In the genomic region with DNA sequence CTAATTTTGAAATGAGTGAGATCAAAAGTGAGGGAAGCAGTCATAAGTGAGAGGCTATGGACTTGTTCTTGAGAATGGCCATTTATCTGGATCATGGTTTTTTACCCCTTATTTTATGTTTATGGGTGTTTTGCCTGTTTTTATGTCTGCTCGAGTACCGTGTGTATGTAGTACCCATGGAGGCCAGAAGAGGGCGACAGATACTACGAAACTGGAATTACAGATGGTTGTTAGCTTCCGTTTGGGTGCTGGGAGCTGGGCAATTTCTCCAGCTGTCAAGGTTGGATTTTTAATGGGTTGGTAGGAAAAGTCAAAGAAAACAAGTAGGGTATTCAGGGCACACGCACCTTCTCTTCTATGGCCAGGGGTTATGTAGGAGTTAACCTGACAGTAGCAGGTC, we compare ENCODE assay signal across 16 mouse cellular contexts. TPM values are rescaled to one million over a fixed set of nuclear protein-coding genes. Genes with fewer than 3 reads are reported as not detected.
A peak's percentile ranks its signal among the peaks of the same experiment; 100 is the strongest.
DNase-seq lines count a peak whose midpoint lies in the region; ATAC-seq and TF ChIP-seq lines count a peak whose summit lies in the region.
"Had no signal": no experiment of that assay in that cellular context is flagged by ENCODE, and none has a peak within 500 bp of the region (broad histone marks: within the 10 kb centered on the region; RNA-seq: fewer than 3 reads in every experiment).

No protein-coding gene starts in this region.

- 85% methylated on average over 6 of the region's 6 CpGs for WGBS in forebrain, postnatal 0 days
- WGBS in forebrain, embryonic 15.5 days: 84% methylated on average over 6 of the region's 6 CpGs
- 74% methylated on average over 6 of the region's 6 CpGs for WGBS in liver, embryonic 14.5 days (ENCODE audit: insufficient replicate concordance)

- no peaks in the 10 kb centered on the region for H3K4me1 ChIP-seq in forebrain, postnatal 0 days (ENCODE audit: insufficient read depth)
- no peaks in the 10 kb centered on the region for H3K4me1 ChIP-seq in forebrain, embryonic 15.5 days
- H3K4me1 ChIP-seq in liver, embryonic 14.5 days (replicated peaks; ENCODE audit: control insufficient read depth in 2 of 2, insufficient read depth in 2 of 2, low read length in 1 of 2): no peaks in the 10 kb centered on the region
- H3K4me1 ChIP-seq: neural tube, embryonic 15.5 days had no signal

- H3K36me3 ChIP-seq in forebrain, postnatal 0 days (ENCODE audit: insufficient read depth): no peaks in the 10 kb centered on the region
- H3K36me3 ChIP-seq in forebrain, embryonic 15.5 days: no peaks in the 10 kb centered on the region
- no peaks in the 10 kb centered on the region for H3K36me3 ChIP-seq in liver, embryonic 14.5 days (replicated peaks; ENCODE audit: control insufficient read depth, insufficient read depth, low read depth)
- H3K36me3 ChIP-seq: neural tube, embryonic 15.5 days had no signal

- H3K9me3 ChIP-seq in forebrain, postnatal 0 days (ENCODE audit: low read length): no peaks in the 10 kb centered on the region
- peaks cover 5% of the 10 kb centered on the region; the same call in 1 of the 2 replicates for H3K9me3 ChIP-seq in forebrain, embryonic 15.5 days
- H3K9me3 ChIP-seq in liver, embryonic 14.5 days (ENCODE audit: control insufficient read depth, low read length): peaks cover 3% of the 10 kb centered on the region
- H3K9me3 ChIP-seq: neural tube, embryonic 15.5 days had no signal

- no peak overlapping the region for H3K27ac ChIP-seq in forebrain, postnatal 0 days (ENCODE audit: low read depth, low read length)
- no peak overlapping the region for H3K27ac ChIP-seq in forebrain, embryonic 15.5 days (replicated peaks)
- no peak overlapping the region for H3K27ac ChIP-seq in liver, embryonic 14.5 days
- H3K27ac ChIP-seq: neural tube, embryonic 15.5 days had no signal

- DNase-seq in forebrain, postnatal 0 days: no peak
- DNase-seq in liver, embryonic 14.5 days (ENCODE audit: low read depth in 3 of 3, low spot score in 3 of 3): no peak
- DNase-seq in liver: no peak
- DNase-seq in 3T3-L1 (ENCODE audit: low read depth, low spot score): peak; percentile 6
- peak; percentile 60 for DNase-seq in R1 (ENCODE audit: low read depth, low spot score)
- DNase-seq in frontal cortex, postnatal 10 days (ENCODE audit: low spot score in 2 of 2): no peak
- no peak for DNase-seq in adrenal gland, adult 2 months
- DNase-seq: adrenal gland, postnatal 14 days; cerebellum, postnatal 25 days; layer of hippocampus, postnatal 36 days; lung, postnatal 4 days; right cerebral cortex, adult 18-20 months had no signal

- no peak overlapping the region for H3K4me3 ChIP-seq in forebrain, postnatal 0 days (ENCODE audit: low read depth, low read length)
- H3K4me3 ChIP-seq in forebrain, embryonic 15.5 days: no peak overlapping the region
- no peak overlapping the region for H3K4me3 ChIP-seq in liver, embryonic 14.5 days (ENCODE audit: insufficient read depth in 1 of 2, low read depth in 2 of 2, low read length in 2 of 2)
- H3K4me3 ChIP-seq: neural tube, embryonic 15.5 days had no signal

- no peaks in the 10 kb centered on the region for H3K27me3 ChIP-seq in forebrain, postnatal 0 days (ENCODE audit: insufficient read depth, low read length)
- H3K27me3 ChIP-seq in forebrain, embryonic 15.5 days: no peaks in the 10 kb centered on the region
- H3K27me3 ChIP-seq in liver, embryonic 14.5 days (ENCODE audit: control insufficient read depth, insufficient read depth, low read length): no peaks in the 10 kb centered on the region
- H3K27me3 ChIP-seq: neural tube, embryonic 15.5 days had no signal

- peak; percentile 23; the same call in 1 of the 2 replicates for TF ChIP-seq CTCF in forebrain, postnatal 0 days (IDR thresholded peaks at IDR 0.05; ENCODE audit: low read depth)
- TF ChIP-seq CTCF in liver, embryonic 14.5 days (IDR thresholded peaks at IDR 0.05; ENCODE audit: low read depth): peak; percentile 66

- H3K9ac ChIP-seq in forebrain, postnatal 0 days: no peak overlapping the region
- no peak overlapping the region for H3K9ac ChIP-seq in forebrain, embryonic 15.5 days (replicated peaks)
- no peak overlapping the region for H3K9ac ChIP-seq in liver, embryonic 14.5 days (replicated peaks)
- H3K9ac ChIP-seq: neural tube, embryonic 15.5 days had no signal

- no peak overlapping the region for H3K4me2 ChIP-seq in forebrain, postnatal 0 days (ENCODE audit: low read depth)
- H3K4me2 ChIP-seq in forebrain, embryonic 15.5 days (replicated peaks): no peak overlapping the region
- no peak overlapping the region for H3K4me2 ChIP-seq in liver, embryonic 14.5 days (ENCODE audit: low read depth)
- H3K4me2 ChIP-seq: neural tube, embryonic 15.5 days had no signal

- ATAC-seq in forebrain, postnatal 0 days: no peak
- ATAC-seq in forebrain, embryonic 15.5 days (replicated peaks): no peak
- no peak for ATAC-seq in liver, embryonic 14.5 days (ENCODE audit: insufficient read depth)
- ATAC-seq: forebrain, embryonic 16.5 days; hindbrain, embryonic 16.5 days had no signal

- TF ChIP-seq EP300 in liver, embryonic 14.5 days (IDR thresholded peaks at IDR 0.05; ENCODE audit: low read depth): no peak

RNA-seq across cellular contexts. Expression of a gene that starts 13.8 kb away (rescaled TPM):
- 49.7 and 52.3 TPM in 2 replicates for total RNA-seq in forebrain, postnatal 0 days (2014; rRNA removed)
- 44.1 and 52.3 TPM in 2 replicates for polyA plus RNA-seq in forebrain, postnatal 0 days (2015; fragmentation: Nextera tagmentation; extraction: Ambion mirVana)
- 39.0 and 45.7 TPM in 2 replicates for polyA plus RNA-seq in forebrain, embryonic 15.5 days (2015; fragmentation: Nextera tagmentation; extraction: Ambion mirVana)
- 7.9 and 16.4 TPM in 2 replicates for polyA plus RNA-seq in liver, embryonic 14.5 days (2012; rRNA removed)
- 15.2 and 17.3 TPM in 2 replicates for polyA plus RNA-seq in liver, embryonic 14.5 days (2014; fragmentation: Nextera tagmentation; extraction: Ambion mirVana)
- 10 to 100 TPM; 29.8 to 30.0 TPM for total RNA-seq in adrenal gland, adult 2 months (2021)
- 16.4 and 16.7 TPM in 2 replicates for polyA plus RNA-seq in adrenal gland, adult 2 months (2012; rRNA removed)

RNA-seq across cellular contexts. Expression of a gene that starts 38.4 kb away (rescaled TPM):
- 1.6 and 2.7 TPM in 2 replicates for total RNA-seq in forebrain, postnatal 0 days (2014; rRNA removed)
- polyA plus RNA-seq in forebrain, postnatal 0 days (2015; fragmentation: Nextera tagmentation; extraction: Ambion mirVana): 0.21 and 0.35 TPM in 2 replicates
- polyA plus RNA-seq in forebrain, embryonic 15.5 days (2015; fragmentation: Nextera tagmentation; extraction: Ambion mirVana): 0.17 and 0.25 TPM in 2 replicates
- polyA plus RNA-seq in liver, embryonic 14.5 days (2012; rRNA removed): 0.05 and 0.07 TPM in 2 replicates
- 0.04 TPM in 1 of 2 replicates, not detected in the other for polyA plus RNA-seq in liver, embryonic 14.5 days (2014; fragmentation: Nextera tagmentation; extraction: Ambion mirVana)
- 10 to 100 TPM; 14.4 to 15.7 TPM for total RNA-seq in adrenal gland, adult 2 months (2021)
- 13.2 and 23.2 TPM in 2 replicates for polyA plus RNA-seq in adrenal gland, adult 2 months (2012; rRNA removed)

RNA-seq across cellular contexts. Expression of a gene that starts 58.4 kb away (rescaled TPM):
- 24.8 and 26.1 TPM in 2 replicates for total RNA-seq in forebrain, postnatal 0 days (2014; rRNA removed)
- polyA plus RNA-seq in forebrain, postnatal 0 days (2015; fragmentation: Nextera tagmentation; extraction: Ambion mirVana): 74.7 and 83.5 TPM in 2 replicates
- polyA plus RNA-seq in forebrain, embryonic 15.5 days (2015; fragmentation: Nextera tagmentation; extraction: Ambion mirVana): 51.1 and 51.6 TPM in 2 replicates
- 8.2 and 12.2 TPM in 2 replicates for polyA plus RNA-seq in liver, embryonic 14.5 days (2012; rRNA removed)
- 25.4 and 29.3 TPM in 2 replicates for polyA plus RNA-seq in liver, embryonic 14.5 days (2014; fragmentation: Nextera tagmentation; extraction: Ambion mirVana)
- total RNA-seq in adrenal gland, adult 2 months (2021): 10 to 100 TPM; 41.8 to 45.0 TPM
- polyA plus RNA-seq in adrenal gland, adult 2 months (2012; rRNA removed): 8.0 and 8.9 TPM in 2 replicates

RNA-seq across cellular contexts. Expression of a gene that starts 58.6 kb away (rescaled TPM):
- 39.8 and 56.4 TPM in 2 replicates for total RNA-seq in forebrain, postnatal 0 days (2014; rRNA removed)
- polyA plus RNA-seq in forebrain, postnatal 0 days (2015; fragmentation: Nextera tagmentation; extraction: Ambion mirVana): 72.6 and 80.7 TPM in 2 replicates
- 91.2 and 93.1 TPM in 2 replicates for polyA plus RNA-seq in forebrain, embryonic 15.5 days (2015; fragmentation: Nextera tagmentation; extraction: Ambion mirVana)
- polyA plus RNA-seq in liver, embryonic 14.5 days (2012; rRNA removed): 45.6 and 64.1 TPM in 2 replicates
- 84.5 and 89.8 TPM in 2 replicates for polyA plus RNA-seq in liver, embryonic 14.5 days (2014; fragmentation: Nextera tagmentation; extraction: Ambion mirVana)
- total RNA-seq in adrenal gland, adult 2 months (2021): 10 to 100 TPM; 32.4 to 33.4 TPM
- polyA plus RNA-seq in adrenal gland, adult 2 months (2012; rRNA removed): 8.5 and 13.4 TPM in 2 replicates

Comparison
In these comparisons a context has a peak if more than half of its experiments do, and no peak if none do; other contexts are left out.
1. DNase-seq: peak in 3T3-L1 (single experiment) and R1 (single experiment); none in forebrain, postnatal 0 days (single experiment), liver, embryonic 14.5 days (0 of 3), liver (single experiment), frontal cortex, postnatal 10 days (0 of 2) and adrenal gland, adult 2 months (single experiment).
2. RNA of a gene that starts 38.4 kb away (polyA plus RNA-seq): 13.2 to 23.2 TPM in adrenal gland, adult 2 months; 0.21 to 0.35 TPM in forebrain, postnatal 0 days, 0.17 to 0.25 TPM in forebrain, embryonic 15.5 days and 0.04 to 0.07 TPM in liver, embryonic 14.5 days; every median in the first group is over 10 times any median in the second.